Mouse (Mus musculus) liver, embryonic 14.5 days (tissue): ENCODE data around the gene Eef1akmt1.

Experiments
- CTCF ChIP-seq: IDR thresholded peaks from 2 replicates; pipeline ENCODE4 v1.5.1; 2016; ENCODE audit warnings: antibody characterized with exemption, low read depth, control low read depth
- EP300 ChIP-seq: IDR thresholded peaks from 2 replicates; pipeline ENCODE4 v1.6.1; 2016; ENCODE audit warnings: antibody characterized with exemption, low read depth

- TF ChIP-seq CTCF, result no peak
- TF ChIP-seq EP300, result no peak
These were observed 25.9 kb downstream of the Eef1akmt1 start for GRCm38 (mm10) chr14:57545526-57545925.
